Mouse (Mus musculus): ENCODE results near the gene Stam. TPM values are rescaled to one million over a fixed set of nuclear protein-coding genes. Genes with fewer than 3 reads are reported as not detected.

The Stam gene
- 23.8 and 30.0 TPM in 2 replicates for total RNA-seq (2015)
- 20.4 and 26.6 TPM in 2 replicates for total RNA-seq (2017)

DNA sequence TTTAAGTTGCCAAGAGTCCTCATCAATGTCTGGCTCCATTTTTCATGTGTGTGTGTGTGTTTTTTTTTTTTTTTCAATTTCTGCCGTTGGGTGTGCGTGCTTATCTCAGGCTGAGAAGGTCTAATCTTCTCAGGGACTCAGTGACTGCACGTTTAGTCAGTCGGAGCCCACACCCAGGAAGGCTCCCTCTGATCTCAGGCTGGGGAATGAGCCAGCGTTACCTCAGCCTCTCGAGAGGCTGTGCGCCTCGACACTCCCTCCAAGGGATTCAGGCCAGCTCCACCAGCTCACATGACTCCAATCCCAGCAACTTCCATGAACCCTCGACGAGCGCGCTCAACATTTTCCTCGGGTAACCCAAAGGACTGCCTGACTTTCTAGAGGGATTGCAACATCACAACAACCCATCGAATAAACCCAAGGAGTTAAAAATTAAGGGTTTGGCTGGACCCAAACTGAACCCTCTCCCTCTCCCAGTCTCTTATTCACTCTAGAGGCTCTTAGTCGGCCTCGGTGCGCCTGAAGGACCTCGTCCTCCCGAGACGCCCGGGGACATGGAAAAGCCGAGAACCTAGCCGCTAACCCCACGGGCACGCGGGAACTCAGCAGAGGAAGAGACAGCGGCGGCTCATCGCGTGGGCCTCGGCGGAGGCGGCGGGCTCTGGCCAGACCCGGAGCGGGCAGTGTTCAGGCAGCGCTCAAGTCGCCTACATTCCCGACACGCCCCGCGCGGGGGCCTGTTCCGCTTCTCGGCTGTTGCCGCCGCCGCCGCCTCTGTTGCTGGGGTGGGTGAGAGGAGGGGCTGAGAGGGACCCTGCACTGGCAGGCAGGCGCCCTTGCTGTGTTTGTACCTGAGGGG is at the start of gene Stam:
TSS of gene Stam (plus strand) at position 737 of the 859 bp plus-strand sequence.
- ATAC-seq (ENCODE audit: poor library complexity, severe bottlenecking) = peak; percentile 89

DNA sequence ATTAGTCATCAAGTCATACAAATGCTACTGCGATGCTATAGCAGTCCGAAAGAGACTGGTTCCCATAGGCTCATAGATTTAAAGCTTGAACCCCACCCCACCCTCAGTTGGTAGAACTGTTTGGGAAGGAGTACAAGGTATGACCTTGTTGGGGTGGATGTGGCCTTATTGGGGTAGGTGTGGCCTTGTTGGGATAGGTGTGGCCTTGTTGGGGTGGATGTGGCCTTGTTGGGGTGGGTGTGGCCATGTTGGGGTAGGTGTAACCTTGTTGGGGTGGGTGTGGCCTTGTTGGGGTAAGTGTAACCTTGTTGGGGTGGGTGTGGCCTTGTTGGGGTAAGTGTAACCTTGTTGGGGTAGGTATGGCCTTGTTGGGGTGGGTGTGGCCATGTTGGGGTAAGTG is 32.6 kb upstream of the Stam start:
- no peak for ATAC-seq (ENCODE audit: poor library complexity, severe bottlenecking)

GRCm38 (mm10) chr2:14043011-14043410 is 30.9 kb upstream of the Stam start:
- ATAC-seq (ENCODE audit: poor library complexity, severe bottlenecking) = no peak

DNA sequence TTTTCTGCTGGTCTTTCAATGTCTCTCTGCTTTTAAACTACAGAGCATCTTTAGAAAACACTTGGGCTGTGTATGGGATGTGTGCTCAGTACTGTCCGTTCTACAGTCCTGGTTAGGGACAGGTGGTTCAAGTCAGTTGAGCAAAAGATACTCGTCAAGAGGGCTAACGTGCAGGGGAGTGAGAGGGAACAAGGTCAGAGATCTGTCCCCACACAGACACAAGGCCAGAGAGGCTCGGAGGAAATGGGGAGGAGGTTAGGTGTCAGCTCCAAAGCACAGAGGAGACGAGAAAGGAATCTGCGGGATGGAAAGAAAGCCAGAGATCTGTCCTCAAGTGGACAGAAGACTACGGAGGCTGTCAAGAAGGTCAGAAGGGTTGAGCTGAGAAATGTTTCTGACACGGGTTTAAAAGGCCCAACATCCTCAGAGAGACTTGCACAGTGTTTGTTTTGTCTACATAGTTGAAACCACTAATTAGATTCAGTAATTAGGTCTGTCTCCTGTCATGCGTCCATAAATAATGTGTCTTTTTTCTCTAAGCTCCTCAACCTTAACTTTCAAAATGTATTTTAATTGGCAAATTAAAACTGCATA is 30.2 kb upstream of the Stam start:
- no peak for ATAC-seq (ENCODE audit: poor library complexity, severe bottlenecking)

GRCm38 (mm10) chr2:14048381-14048780 is 25.5 kb upstream of the Stam start:
- ATAC-seq (ENCODE audit: poor library complexity, severe bottlenecking) = peak; percentile 91

- no peak for ATAC-seq (ENCODE audit: poor library complexity, severe bottlenecking)
Measured at GRCm38 (mm10) chr2:14048808-14049207, 25.1 kb upstream of the Stam start.

- ATAC-seq (ENCODE audit: poor library complexity, severe bottlenecking) = no peak
Measured at GRCm38 (mm10) chr2:14053618-14054017, 20.3 kb upstream of the Stam start.

DNA sequence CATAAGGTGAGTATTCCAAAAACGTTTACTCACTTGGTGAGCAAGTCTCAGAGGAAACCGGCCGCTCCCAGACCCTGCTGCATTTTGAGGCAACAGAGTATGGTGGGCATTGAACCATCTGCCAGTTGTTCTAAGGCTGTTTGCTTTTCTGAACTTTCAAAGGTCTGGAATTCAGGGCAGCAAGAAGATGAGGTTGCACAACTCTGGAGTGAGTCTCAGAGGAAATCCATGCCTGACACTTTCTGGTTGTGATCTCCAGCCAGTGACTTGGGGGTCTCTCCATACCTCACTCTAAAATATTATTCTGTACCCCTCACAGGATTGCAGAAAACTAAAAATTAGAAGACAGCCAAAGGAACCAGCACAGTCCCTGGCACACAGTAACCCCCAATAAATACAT is 19.7 kb upstream of the Stam start:
- no peak for ATAC-seq (ENCODE audit: poor library complexity, severe bottlenecking)

DNA sequence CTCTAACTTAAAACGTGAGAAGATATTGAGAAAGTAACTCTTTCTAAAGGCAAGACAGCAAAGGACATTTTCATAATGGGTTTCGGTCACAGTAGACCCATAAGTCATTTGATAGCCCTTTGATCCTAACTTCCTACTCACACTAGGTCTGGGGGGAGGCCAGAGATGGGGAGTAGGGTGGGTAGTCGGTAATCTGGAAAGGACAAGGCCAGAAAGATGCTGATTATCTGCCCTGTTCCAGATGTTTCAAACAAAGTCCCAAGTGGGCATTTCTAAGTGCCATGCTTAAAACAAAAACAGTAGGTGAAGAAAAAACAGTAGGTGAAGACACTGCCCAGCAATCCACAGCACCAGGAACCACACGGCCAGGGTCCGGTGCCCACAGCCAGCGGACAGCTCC is 19.2 kb upstream of the Stam start:
- no peak for ATAC-seq (ENCODE audit: poor library complexity, severe bottlenecking)

DNA sequence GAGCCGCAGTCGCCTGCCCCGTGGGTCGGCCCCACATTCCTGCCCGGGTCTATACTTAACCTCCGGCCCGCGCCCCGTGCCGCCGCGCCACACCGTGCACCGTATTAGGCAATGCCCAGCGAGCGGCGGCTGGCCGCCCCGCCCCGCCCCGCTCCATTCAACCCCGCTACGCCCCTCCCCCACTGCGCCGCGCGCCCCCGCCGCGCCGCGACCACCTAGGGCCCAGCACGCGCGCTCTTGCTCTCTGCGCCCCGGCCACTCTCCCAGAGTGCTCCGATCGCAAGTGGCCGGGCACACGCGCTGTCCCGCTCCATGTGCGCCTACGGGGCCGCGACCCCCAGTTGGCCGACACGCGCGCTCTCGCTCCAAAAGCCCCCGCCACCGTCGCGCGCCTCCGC is 18.7 kb upstream of the Stam start:
- peak; percentile 65 for ATAC-seq (ENCODE audit: poor library complexity, severe bottlenecking)

DNA sequence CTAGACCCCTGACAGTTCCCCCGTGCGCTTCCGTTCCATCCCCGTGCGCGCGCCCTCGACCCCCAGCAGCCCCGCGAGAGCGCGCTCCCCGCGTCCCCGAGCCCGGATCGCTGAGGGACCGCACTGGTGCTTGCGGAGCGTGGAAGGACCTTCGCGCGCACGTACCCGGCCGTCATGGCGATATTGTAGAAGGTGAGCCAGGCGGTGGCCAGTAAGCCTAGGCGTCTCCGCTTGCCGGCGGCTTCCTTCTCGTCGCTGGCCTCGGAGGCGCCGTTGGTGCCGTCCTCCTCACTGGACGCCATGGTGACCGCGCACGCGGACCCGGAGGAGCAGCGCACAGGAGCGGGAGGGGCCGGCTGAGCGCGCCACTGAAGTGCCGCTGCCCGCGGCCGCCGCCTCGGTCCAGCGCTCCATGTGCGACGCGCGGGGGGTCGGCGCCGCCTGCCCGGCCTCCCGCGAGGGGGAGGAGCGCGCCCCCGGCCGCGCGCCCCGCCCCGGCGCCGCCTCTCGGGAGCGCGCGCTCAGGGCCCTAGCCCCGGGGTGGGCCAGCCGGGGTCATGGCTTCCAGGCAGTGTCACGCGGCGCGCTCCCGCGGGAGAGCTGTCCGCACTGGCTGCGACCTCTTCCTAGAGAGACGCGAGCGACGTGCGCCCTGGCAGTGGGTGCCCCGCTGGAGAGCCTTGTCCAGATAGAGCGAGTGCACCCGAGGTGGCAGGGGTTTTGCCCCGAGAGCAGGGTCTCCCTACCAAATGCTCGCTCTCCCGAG is 18.1 kb upstream of the Stam start, which contains the start of gene Hacd1:
TSS of gene Hacd1 (minus strand) at position 570 of the 766 bp plus-strand sequence.
- ATAC-seq (ENCODE audit: poor library complexity, severe bottlenecking) = peak; percentile 87

GRCm38 (mm10) chr2:14065704-14066650 is 7.9 kb upstream of the Stam start:
- no peak for ATAC-seq (ENCODE audit: poor library complexity, severe bottlenecking)

GRCm38 (mm10) chr2:14069027-14069426 is 4.9 kb upstream of the Stam start:
- ATAC-seq (ENCODE audit: poor library complexity, severe bottlenecking) = no peak

DNA sequence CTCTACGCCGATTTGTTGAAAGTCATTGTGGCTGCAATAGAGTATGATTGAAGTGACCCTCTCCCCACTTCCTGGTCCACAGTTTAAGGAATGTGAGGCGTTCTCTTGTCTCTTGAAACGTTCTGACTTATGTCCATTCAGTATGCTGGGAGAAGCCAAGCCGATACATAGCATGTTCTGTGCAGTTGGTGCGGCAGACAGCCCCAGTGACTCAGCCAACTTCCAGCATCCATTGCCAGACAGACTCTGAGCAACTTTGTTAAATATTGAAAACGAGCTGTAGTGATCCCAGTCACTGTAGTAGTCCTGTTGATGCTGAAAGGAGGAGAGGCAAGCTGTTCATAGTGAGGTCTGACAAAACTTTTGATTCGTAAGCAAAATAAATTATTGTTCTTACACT is 3.4 kb upstream of the Stam start:
- ATAC-seq (ENCODE audit: poor library complexity, severe bottlenecking) = no peak

- ATAC-seq (ENCODE audit: poor library complexity, severe bottlenecking) = no peak
Measured at GRCm38 (mm10) chr2:14073008-14073361, 913 bp upstream of the Stam start.

GRCm38 (mm10) chr2:14074221-14074901 is 463 bp downstream of the Stam start:
- ATAC-seq (ENCODE audit: poor library complexity, severe bottlenecking) = peak; percentile 2; the same call in 1 of the 2 replicates

DNA sequence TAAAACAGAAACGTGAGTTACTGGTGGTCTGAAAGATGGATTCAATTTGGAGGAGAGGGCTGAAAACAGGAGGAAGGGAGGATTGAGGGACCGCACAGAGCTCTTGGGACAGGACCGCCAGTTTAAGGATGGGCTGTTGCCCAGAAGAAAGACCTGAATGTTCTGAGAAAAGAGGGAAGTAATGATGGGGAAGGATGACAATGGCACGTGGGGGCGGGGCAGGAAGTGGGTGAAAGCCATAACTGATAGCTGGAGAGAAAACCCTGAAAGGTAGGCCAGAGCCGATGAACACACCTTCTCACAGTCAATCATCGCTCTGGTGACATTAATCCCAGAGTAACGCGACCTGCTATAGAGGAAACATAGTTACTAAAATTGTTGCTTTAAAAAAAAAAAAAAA is 4.6 kb downstream of the Stam start:
- peak; percentile 59 for ATAC-seq (ENCODE audit: poor library complexity, severe bottlenecking)

DNA sequence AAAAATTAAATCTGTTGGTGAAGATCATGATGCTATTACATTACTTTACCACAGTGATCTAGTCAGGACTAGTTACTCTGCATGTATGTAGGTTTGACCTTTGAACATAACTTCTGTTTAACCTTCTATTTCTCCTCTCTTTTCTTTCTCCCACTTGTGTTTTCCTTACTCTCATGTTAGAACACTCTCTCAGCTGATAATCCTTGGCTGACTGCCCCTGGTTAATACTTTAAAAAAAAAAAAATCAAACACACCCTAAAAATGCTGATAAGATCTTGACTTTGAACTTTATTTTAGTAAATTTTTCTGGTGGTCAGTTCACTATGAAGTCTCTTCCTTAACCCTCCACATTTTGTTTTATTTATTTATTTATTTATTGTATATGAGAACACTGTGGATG is 26.6 kb downstream of the Stam start:
- no peak for ATAC-seq (ENCODE audit: poor library complexity, severe bottlenecking)

DNA sequence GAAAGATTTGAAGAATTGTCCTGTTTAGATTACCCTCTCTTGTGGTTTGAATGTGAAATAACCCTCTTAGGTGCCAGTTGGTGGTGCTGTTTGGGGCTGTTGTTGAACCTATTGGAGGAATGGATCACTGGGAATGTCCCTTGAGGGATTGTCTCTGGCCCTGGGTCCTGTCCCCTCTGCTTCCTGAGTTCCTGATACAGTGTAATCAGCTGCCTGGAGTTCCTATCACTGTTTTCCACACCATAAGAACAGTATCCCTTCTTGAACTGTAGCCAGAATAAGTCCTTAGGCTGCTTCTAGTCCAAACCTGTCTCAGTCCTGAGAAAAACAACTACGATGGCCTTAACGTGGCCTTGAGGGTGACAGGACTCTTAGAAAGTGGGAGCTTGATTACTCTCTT is 28.7 kb downstream of the Stam start:
- no peak for ATAC-seq (ENCODE audit: poor library complexity, severe bottlenecking)

DNA sequence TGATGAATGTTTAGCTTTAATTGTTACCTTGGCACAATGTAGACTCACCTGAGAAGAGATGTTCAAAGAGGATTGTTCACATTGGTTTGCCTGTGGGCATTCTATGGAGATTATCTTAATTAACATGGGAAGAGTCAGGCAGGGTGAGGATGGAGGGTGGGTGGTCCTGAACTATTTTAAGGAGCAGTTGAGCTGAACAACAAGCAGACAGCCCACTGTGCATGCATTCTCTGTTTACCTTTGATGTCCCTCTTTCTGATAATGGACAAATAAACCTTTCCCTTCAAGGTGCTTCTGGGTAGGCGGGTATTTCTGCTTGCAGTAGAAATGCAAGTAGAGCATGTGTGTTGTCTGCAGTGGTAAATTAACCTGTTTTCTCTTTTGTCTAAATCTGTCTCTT is 30.0 kb downstream of the Stam start:
- no peak for ATAC-seq (ENCODE audit: poor library complexity, severe bottlenecking)
